Mouse (Mus musculus) heart, adult 2 months (tissue): ENCODE measurements around the gene Ccdc73.
"Not testable (repeated sequence)": the region's sequence is repeated elsewhere in the genome, so short reads cannot be mapped to it uniquely, and the experiment has no call there.

Experiments used
- CTCF ChIP-seq: fragments of 200-600 bp; IDR thresholded peaks from 2 replicates; pipeline ENCODE4 v1.8.1; 2022; ENCODE audit warnings: antibody characterized with exemption, mild to moderate bottlenecking, moderate library complexity
- EP300 ChIP-seq: fragments of 200-500 bp; IDR thresholded peaks from 2 replicates; pipeline ENCODE4 v1.6.1; 2011; ENCODE audit warnings: low read depth, low read length, control low read depth; ENCODE audit not compliant: insufficient read depth

DNA sequence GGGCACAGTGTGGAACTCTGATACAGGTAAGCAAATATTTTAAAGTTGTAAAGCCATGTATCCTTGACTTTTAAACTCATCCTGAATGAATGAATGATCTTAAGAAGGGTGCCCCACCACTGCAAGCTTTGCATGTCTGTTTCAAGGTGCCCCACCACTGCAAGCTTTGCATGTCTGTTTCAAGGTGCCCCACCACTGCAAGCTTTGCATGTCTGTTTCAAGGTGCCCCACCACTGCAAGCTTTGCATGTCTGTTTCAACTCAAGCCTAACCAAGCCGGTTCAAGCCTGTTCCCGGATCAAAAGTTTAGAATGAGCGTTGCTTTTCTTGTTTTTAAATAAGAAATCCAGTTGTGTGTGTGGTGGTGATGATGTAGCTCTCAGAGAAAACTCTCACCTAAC lies 48.8 kb upstream of the Ccdc73 start:
- not testable (repeated sequence) for TF ChIP-seq EP300, CTCF
